Mouse (Mus musculus): ENCODE measurements around the gene Gm33543.

- no peak for TF ChIP-seq CTCF (IDR thresholded peaks at IDR 0.05; ENCODE audit: borderline replicate concordance, insufficient read depth, low read depth, low read length)
- TF ChIP-seq POLR2A (IDR thresholded peaks at IDR 0.05; ENCODE audit: borderline replicate concordance, insufficient read depth, low read length): no peak
Observed at GRCm38 (mm10) chr10:95797645-95798395, 44.9 kb downstream of the Gm33543 start.

All from cerebellum, adult 2 months (tissue).